Mouse (Mus musculus) cerebellum, adult 9-11 months (tissue): ENCODE data around the gene Ackr2.

ENCODE experiments used
- DNase-seq: peaks from one replicate; pipeline ENCODE4 v3.0.0; 2022

Gene Ackr2

DNA sequence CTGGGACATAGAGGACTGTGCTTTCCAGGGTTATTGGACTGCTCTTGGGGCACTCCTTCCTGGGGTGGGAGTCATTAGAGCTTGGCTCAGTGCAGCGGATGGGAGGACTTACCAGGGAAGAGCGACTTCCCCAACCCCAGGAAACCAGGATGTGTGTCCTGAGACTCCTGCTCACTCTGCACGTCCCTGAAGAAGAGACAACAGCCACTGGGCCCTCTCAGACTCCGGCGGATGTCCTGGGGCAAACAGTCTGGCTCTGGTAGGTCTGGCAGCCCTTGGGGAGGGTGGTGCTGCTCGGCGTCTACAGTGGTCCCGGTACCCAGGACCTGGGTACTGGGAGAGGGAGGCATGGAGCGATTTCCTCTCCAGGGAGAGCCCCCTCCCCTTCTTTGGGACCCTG is at the start of gene Ackr2:
Gene Ackr2, plus strand, starts transcription at position 111 of the 400 bp plus-strand sequence.
- no peak for DNase-seq

DNA sequence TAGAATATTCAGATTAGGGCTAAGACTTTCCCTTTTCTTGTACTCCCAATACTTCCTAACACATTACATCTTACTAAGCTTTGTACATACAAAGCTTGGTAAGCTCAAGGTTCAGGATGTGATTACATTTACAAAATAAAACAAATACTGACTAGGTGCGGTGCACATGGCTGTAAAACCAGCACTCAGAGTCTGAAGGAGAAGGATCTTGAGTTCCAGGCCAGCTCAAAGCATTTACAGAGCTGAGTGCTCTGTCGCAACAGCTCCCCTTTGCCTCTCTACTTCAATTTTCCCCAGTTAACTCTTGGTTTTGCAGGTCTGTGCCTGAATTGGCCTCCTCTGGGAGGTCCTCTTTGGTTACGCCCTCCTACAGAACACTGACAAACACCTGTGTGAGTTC is 43.9 kb upstream of the Ackr2 start:
- DNase-seq: no peak

GRCm38 (mm10) chr9:121856649-121857416 is 41.3 kb upstream of the Ackr2 start:
- DNase-seq: no peak

DNA sequence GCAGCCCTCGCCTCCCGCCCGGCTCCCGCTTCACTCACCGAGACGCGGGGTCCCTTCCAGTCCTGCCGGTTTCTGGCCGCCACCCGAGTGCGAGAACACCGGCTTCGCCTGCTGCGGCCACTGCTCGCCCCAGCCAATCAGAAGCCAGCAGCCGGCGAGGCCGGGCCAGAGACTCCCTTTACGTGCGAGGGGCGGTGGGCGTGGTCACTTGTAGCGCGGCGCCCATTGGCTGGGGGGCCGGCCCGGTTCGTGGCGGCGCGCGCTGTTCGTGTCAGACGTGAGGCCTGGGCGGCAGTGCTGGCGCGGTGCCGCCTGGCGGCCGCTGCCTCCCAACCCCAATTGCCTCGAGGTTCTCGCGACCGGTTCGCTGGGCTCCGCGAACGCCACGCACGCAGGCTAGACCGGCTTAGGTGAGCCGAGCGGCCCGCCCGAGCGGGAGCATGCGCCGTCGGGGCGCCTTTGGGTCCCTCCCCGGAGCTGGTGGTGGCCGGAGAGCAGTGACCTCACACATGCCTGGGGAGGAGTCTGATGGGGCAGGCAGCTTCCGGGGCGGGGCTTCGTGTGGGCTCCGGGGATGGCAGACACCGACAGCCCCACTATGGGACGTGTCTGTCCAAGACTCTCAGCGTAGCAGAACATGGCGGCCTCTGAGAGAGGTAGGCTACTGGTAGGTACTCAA is 40.5 kb upstream of the Ackr2 start:
- peak; percentile 98 for DNase-seq

GRCm38 (mm10) chr9:121858153-121858488 is 40.0 kb upstream of the Ackr2 start, which contains the start of gene Higd1a:
Gene Higd1a (minus strand): TSS chr9:121858362.
- DNase-seq: no peak

DNA sequence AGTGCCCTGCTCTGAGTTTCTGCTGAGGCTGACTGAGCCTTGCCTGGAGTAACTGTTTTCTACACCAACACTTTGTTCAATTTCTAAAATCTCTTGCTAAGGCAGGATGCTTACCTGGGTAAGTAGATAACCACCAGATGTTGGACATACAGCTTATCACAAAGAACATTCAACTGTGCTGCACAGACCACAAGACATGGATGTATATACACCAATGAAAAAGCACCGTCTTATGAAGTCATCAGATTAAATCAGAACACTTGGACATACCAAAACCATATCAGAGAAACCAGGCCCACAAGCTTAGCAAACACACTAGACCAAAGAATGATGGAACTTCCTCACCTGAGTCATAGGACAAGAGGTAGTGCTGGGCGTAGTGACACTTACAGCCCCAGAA is 38.8 kb upstream of the Ackr2 start:
- no peak for DNase-seq

GRCm38 (mm10) chr9:121860921-121861320 is 37.2 kb upstream of the Ackr2 start:
- DNase-seq: no peak

DNA sequence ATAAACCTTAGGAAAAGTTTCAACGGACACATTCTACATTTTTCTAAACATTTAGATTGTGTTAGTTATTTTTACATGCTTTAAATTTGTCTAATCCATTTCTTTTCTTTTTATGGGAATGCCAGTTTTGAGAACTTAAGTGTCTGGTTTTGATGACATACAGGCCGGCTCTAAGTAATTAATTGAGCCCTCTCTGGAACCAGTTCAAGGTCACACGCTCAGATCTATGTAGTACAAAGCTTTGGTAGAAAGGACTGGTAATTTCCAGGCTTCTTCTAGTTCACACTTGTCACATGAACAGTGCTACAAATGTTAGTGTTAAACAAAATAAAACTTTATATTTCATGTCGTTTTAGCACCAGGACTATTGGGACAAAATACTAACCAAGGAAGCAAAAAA is 33.3 kb upstream of the Ackr2 start:
- DNase-seq: no peak

GRCm38 (mm10) chr9:121865425-121866008 is 32.6 kb upstream of the Ackr2 start:
- DNase-seq: no peak

DNA sequence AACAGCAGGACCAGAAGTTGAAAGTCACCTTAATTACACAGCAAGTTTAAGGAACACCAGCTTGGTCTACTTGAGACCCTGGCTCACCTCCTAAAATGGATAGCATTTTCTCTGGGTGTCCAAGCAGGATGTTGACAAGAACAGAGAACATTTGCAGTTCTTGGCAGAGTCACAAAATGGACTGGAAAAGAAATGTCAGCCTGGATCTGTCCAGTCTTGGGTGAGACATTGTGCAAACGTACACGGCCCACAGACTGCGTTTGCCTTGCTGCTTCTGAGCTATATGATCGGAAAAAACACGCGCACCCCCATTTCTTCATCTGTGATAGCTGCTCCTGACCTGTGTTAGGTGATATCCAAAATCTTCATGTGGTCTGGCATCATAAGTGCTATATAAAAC is 30.5 kb upstream of the Ackr2 start:
- no peak for DNase-seq

- DNase-seq: no peak
Measured at GRCm38 (mm10) chr9:121868236-121868635, 29.9 kb upstream of the Ackr2 start.

DNA sequence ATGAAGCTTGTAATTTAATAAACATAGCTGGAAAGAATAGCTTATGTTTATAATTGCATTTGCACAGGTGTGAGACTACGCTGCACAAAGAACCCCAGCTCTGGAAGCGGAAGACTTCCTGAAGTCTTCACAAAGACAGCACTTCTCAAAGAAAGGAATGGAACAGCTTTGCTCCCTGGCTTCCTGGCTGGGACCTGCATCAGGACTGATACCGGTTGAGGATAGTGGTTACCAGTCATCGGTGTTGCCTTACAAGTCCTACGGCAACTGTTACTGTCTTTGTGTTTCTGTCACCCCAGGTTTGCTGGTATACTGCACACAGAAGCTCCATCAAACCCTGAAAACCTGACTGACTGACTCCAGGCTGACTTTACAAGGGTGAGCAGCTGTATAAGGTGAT is 28.7 kb upstream of the Ackr2 start:
- no peak for DNase-seq

DNA sequence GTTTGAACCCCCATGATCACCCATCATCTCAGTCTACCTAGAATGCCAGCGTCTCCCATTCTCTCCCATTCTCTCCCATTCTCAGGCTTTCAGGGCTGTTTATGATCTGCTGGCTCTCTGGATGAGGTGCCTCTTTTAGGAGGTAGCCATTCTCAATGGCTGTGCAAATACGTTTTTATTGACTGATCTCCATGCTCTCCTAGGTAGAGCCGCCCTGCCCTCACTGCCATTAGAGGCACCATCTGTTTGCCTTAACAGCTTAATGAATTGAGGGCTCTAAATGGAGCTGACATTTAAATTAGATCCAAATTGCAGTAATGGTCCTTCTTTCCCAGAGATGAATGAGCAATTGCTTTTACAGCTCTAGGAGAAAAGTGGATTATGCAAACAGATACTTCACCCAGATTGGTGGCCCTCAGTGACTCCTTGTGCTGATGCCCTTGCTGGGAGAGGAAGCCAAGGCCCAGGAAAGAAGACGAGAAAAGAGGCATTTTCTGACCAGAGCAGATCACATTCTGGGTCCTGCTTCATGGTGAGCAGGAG is 28.1 kb upstream of the Ackr2 start:
- no peak for DNase-seq

DNA sequence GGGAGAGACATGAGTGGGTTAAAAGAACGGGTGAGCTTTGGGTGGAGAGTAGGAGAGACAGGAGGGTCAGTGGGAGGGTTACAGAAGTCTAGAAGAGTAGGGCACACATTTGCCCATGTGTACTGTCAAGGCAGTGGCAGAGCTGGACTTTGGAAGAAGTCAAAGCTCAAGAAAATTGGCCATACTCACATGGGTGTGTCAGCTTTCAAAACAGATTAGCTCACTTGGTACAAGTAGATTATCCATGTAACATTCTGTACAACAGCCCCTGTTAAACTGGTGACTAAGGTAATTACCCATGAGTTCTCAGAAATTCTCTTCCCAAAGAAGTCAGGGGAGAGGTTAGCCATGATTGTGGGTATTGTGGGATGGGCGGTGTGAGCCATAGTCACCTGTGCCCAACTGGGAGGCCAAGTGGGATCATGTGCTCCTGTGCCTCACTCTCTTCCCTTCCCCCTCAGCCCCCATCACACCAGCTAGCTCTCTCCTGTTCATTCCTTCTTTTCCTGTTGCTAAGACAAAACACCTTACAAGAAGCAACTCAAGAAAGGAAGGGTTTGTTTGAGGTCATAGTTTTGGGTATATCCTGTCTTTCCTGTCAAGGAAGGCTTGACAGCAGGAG is 26.0 kb upstream of the Ackr2 start:
- no peak for DNase-seq

GRCm38 (mm10) chr9:121873578-121873977 is 24.6 kb upstream of the Ackr2 start:
- DNase-seq: no peak

DNA sequence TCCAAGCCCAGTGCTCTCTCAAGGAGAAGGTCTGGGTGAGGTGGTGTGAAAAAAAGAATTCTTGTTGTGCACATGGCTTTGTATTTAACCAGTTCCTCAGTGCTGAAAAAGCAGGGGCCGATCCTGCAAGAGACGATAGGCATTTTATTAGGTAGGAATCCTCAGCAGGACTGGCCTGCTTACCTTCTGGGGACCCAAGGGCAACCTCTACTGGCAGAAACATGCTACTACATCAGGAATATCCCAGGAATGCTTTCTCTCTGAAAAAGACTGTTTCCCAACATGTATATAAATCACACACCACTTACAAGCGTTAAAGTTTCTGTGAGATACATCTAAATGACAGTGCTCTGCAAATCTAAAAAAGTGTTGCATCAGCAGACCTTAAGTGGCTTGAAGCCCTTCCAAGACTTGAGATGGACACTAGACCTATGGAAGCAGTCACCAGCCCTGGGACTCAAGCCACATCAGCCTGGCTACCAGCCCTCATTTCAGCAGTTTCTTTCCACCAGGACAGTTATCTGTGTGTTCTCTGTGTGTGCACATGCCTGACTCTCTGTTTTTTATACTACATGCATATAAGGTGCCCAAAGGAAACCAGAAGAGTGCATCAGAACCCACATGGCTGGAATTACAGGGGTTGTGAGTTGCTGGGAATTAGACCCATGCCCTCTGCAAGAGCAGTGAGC is 21.0 kb upstream of the Ackr2 start:
- peak; percentile 65 for DNase-seq

GRCm38 (mm10) chr9:121880840-121881239 is 17.3 kb upstream of the Ackr2 start:
- DNase-seq: peak; percentile 32

DNA sequence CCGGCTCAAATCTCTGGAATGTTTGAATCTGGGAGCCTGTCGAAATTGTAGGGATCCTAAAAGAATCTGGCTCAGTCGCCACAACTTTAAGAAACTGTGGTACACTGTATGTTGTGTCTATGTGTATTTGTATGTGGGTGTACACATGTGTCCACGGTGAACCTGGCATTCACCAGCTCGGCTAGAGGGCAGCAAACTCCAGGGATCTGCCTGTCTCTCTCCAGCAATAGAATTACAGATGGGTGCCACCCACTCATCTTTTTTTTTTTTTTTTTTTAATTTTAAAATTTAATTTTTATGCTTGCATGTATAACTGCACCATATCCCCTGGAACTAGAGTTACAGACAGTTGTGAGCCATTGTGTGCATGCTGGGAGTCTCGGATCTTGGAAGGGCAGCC is 16.9 kb upstream of the Ackr2 start:
- DNase-seq: no peak

DNA sequence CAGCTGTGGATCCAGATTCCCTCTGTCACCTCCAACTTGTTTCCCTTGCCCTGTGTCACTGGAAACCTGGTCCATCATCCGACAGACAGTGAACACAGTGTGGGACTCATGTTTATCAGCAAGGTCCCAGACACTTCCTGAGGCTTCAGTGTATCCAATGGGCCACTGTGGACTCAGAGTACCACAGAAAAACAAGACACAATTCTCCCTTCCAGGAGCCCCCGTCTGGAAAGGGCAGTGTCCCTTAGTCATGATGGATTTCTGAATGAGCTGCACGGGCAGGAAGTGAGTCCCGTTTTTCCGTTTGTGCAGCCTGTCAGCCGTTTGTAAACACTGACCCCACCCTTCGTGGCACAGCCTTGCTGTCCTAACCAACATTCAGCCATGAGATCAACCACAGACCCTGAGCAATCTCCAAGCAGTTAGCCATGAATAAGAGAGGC is 16.1 kb upstream of the Ackr2 start:
- DNase-seq: no peak

DNA sequence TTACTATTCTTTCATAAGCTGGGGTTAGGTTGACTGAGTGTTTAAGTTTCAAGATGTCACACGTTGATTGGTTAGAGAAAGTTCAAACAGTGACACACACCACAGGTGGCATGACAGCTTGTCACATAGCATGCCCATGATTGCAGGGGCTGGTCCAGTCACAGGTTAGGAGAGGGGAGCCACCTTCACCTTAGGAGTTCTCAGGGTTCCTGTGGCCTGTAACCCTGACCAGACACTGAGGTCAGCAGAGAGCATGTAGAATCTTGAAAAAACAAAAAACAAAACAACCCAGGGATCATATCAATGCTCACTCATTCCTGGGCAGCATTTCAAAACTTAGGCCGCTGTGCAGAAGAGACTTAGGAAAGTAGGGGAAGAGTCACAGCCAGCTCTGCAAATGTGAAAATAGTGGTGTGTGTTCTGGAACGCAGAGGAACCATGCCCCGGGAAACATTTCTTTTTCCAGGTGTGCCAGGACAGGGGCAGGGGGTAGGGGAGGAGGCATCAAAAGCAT is 8.2 kb upstream of the Ackr2 start:
- DNase-seq: no peak

GRCm38 (mm10) chr9:121890441-121890941 is 7.7 kb upstream of the Ackr2 start:
- no peak for DNase-seq

GRCm38 (mm10) chr9:121891301-121891700 is 6.9 kb upstream of the Ackr2 start:
- no peak for DNase-seq
